8 mouse cellular contexts compared by ENCODE assay signal in genomic region chr3:127407868-127408574, GRCm38 (mm10).
A peak's percentile ranks its signal among the peaks of the same experiment; 100 is the strongest.
DNase-seq lines count a peak whose midpoint lies in the region; ATAC-seq and TF ChIP-seq lines count a peak whose summit lies in the region.

No protein-coding gene starts in this region.

- H3K27me3 ChIP-seq in erythroblast, embryonic 14.5 days (ENCODE audit: control insufficient read depth) = peaks cover 10% of the 10 kb centered on the region
- no peaks in the 10 kb centered on the region for H3K27me3 ChIP-seq in C2C12 (ENCODE audit: control insufficient read depth, insufficient read depth, insufficient read length)
- H3K27me3 ChIP-seq in forebrain, embryonic 13.5 days = no peaks in the 10 kb centered on the region
- H3K27me3 ChIP-seq in liver, postnatal 0 days (ENCODE audit: insufficient read depth, low read length) = no peaks in the 10 kb centered on the region

- no peak for TF ChIP-seq CTCF in C2C12 (IDR thresholded peaks at IDR 0.05; ENCODE audit: control insufficient read depth, insufficient read depth, insufficient read length)
- no peak for TF ChIP-seq CTCF in liver, postnatal 0 days (IDR thresholded peaks at IDR 0.05; ENCODE audit: low read depth)

- DNase-seq in liver, postnatal 0 days = no peak
- DNase-seq in ovary, postnatal 10 days (ENCODE audit: low spot score) = no peak
- no peak for DNase-seq in kidney, adult 18-20 months
- DNase-seq in thymus, postnatal 25 days = no peak

- H3K36me3 ChIP-seq in erythroblast, embryonic 14.5 days (ENCODE audit: control insufficient read depth) = no peaks in the 10 kb centered on the region
- H3K36me3 ChIP-seq in C2C12 (ENCODE audit: control insufficient read depth, insufficient read depth) = no peaks in the 10 kb centered on the region
- no peaks in the 10 kb centered on the region for H3K36me3 ChIP-seq in forebrain, embryonic 13.5 days (ENCODE audit: poor library complexity, severe bottlenecking)
- no peaks in the 10 kb centered on the region for H3K36me3 ChIP-seq in liver, postnatal 0 days (replicated peaks; ENCODE audit: insufficient read depth, low read length)

- no peaks in the 10 kb centered on the region for H3K79me2 ChIP-seq in C2C12 (ENCODE audit: control insufficient read depth, insufficient read depth)

- no peaks in the 10 kb centered on the region for H3K9me3 ChIP-seq in erythroblast, embryonic 14.5 days (ENCODE audit: control insufficient read depth, low read length)
- no peaks in the 10 kb centered on the region for H3K9me3 ChIP-seq in forebrain, embryonic 13.5 days (replicated peaks)
- H3K9me3 ChIP-seq in liver, postnatal 0 days (ENCODE audit: low read length) = no peaks in the 10 kb centered on the region

- no peak for ATAC-seq in erythroblast, adult 5-6 weeks (replicated peaks; ENCODE audit: low FRiP score, poor library complexity, severe bottlenecking)
- peak; percentile 54 for ATAC-seq in forebrain, embryonic 13.5 days
- ATAC-seq in liver, postnatal 0 days = peak; percentile 35

- H3K79me3 ChIP-seq in C2C12 (ENCODE audit: low read depth) = no peaks in the 10 kb centered on the region

- peak overlapping the region; percentile 77 for H3K9ac ChIP-seq in forebrain, embryonic 13.5 days
- peak overlapping the region; percentile 41 for H3K9ac ChIP-seq in liver, postnatal 0 days (replicated peaks)

- H3ac ChIP-seq in C2C12 (ENCODE audit: control insufficient read depth, insufficient read length, low read depth) = peak overlapping the region; percentile 57

- peak overlapping the region; percentile 39 for H3K4me3 ChIP-seq in erythroblast, embryonic 14.5 days (replicated peaks)
- no peak overlapping the region for H3K4me3 ChIP-seq in C2C12 (ENCODE audit: insufficient read depth, poor library complexity, severe bottlenecking)
- H3K4me3 ChIP-seq in forebrain, embryonic 13.5 days = peak overlapping the region; percentile 56
- H3K4me3 ChIP-seq in liver, postnatal 0 days (ENCODE audit: low read depth, low read length) = peak overlapping the region; percentile 47

- WGBS in forebrain, embryonic 13.5 days = 5% methylated on average over 9 of the region's 9 CpGs
- WGBS in liver, postnatal 0 days (ENCODE audit: insufficient replicate concordance) = 26% methylated on average over 9 of the region's 9 CpGs

- H3K4me2 ChIP-seq in forebrain, embryonic 13.5 days = peak overlapping the region; percentile 75
- H3K4me2 ChIP-seq in liver, postnatal 0 days (ENCODE audit: low read depth, low read length) = peak overlapping the region; percentile 73

- peak overlapping the region; percentile 87 for H3K27ac ChIP-seq in forebrain, embryonic 13.5 days
- H3K27ac ChIP-seq in liver, postnatal 0 days (ENCODE audit: low read depth) = no peak overlapping the region

- H3K4me1 ChIP-seq in erythroblast, embryonic 14.5 days (ENCODE audit: control insufficient read depth) = peaks cover 13% of the 10 kb centered on the region; the same call in 1 of the 2 replicates
- peaks cover 38% of the 10 kb centered on the region for H3K4me1 ChIP-seq in forebrain, embryonic 13.5 days
- peaks cover 8% of the 10 kb centered on the region for H3K4me1 ChIP-seq in liver, postnatal 0 days (ENCODE audit: insufficient read depth)

- TF ChIP-seq EP300 in liver, postnatal 0 days (IDR thresholded peaks at IDR 0.05; ENCODE audit: low read depth) = no peak

TF ChIP-seq in C2C12, 6 proteins besides CTCF, POLR2A, EP300 and RAD21:
- TF ChIP-seq CEBPB (IDR thresholded peaks at IDR 0.05; ENCODE audit: low read depth) = no peak
- no peak for TF ChIP-seq USF1 (IDR thresholded peaks at IDR 0.05; ENCODE audit: low read depth)
- TF ChIP-seq MYOD1 (IDR thresholded peaks at IDR 0.05; ENCODE audit: control insufficient read depth, insufficient read length, low read depth) = no peak
- TF ChIP-seq MYOG (IDR thresholded peaks at IDR 0.05; ENCODE audit: control insufficient read depth, extremely low read depth, insufficient read length) = no peak
- no peak for TF ChIP-seq MAX (IDR thresholded peaks at IDR 0.05)
- no peak for TF ChIP-seq FOSL1 (IDR thresholded peaks at IDR 0.05; ENCODE audit: insufficient read depth, low read length, poor library complexity, severe bottlenecking)
